Mouse (Mus musculus): ENCODE measurements around the gene Mtmr10. TPM values are rescaled to one million over a fixed set of nuclear protein-coding genes. Genes with fewer than 3 reads are reported as not detected.

The Mtmr10 gene
- polyA plus RNA-seq, 1 experiment = 13.9 TPM

- Histone ChIP-seq H3K4me3 (replicated peaks; ENCODE audit: extremely low read depth, low read depth, low read length) (no peak overlapping the region), H3K4me1 (ENCODE audit: control insufficient read depth, insufficient read depth, low read length) (peaks cover 7% of the 10 kb centered on the region)
- no peak for DNase-seq
- TF ChIP-seq POLR2A (IDR thresholded peaks at IDR 0.05; ENCODE audit: borderline replicate concordance, extremely low read depth, low read depth, low read length) (no peak), CTCF (IDR thresholded peaks at IDR 0.05; ENCODE audit: insufficient read depth, low read length) (no peak)
Observed at GRCm38 (mm10) chr7:64286566-64286965, 887 bp upstream of the Mtmr10 start.

- DNase-seq = no peak
- Histone ChIP-seq H3K4me3 (replicated peaks; ENCODE audit: extremely low read depth, low read depth, low read length) (peak overlapping the region; percentile 51), H3K4me1 (ENCODE audit: control insufficient read depth, insufficient read depth, low read length) (peaks cover 21% of the 10 kb centered on the region)
- WGBS = 80% methylated on average over 7 of the region's 7 CpGs
- TF ChIP-seq POLR2A (IDR thresholded peaks at IDR 0.05; ENCODE audit: borderline replicate concordance, extremely low read depth, low read depth, low read length) (no peak), CTCF (IDR thresholded peaks at IDR 0.05; ENCODE audit: insufficient read depth, low read length) (no peak)
Observed at GRCm38 (mm10) chr7:64289416-64289815, 2.0 kb downstream of the Mtmr10 start.

DNA sequence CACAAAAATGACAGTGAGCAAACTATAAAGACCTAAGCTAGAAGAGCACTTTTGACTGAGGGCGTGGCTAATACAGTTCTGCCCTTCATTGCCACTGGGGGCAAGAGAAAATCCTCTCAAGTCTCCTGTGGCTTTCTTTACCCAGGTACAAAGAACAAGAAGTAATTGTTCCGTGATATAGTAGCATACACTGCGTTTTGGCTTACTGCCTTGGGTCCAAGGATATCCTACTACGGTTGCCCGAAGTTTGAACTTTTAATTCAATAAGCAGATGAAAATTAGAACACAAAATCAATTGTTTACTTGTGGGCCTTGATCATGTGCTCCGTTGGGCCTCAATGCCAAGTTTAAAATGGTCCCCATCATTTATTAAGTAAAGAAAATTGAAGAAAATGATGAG lies 3.0 kb downstream of the Mtmr10 start:
- H3K4me1 ChIP-seq (ENCODE audit: control insufficient read depth, insufficient read depth, low read length) = peaks cover 23% of the 10 kb centered on the region
- TF ChIP-seq POLR2A (IDR thresholded peaks at IDR 0.05; ENCODE audit: borderline replicate concordance, extremely low read depth, low read depth, low read length) (no peak), CTCF (IDR thresholded peaks at IDR 0.05; ENCODE audit: insufficient read depth, low read length) (no peak)
- 81% methylated on average over 6 of the region's 6 CpGs for WGBS
- no peak overlapping the region for H3K4me3 ChIP-seq (replicated peaks; ENCODE audit: extremely low read depth, low read depth, low read length)
- no peak for DNase-seq

DNA sequence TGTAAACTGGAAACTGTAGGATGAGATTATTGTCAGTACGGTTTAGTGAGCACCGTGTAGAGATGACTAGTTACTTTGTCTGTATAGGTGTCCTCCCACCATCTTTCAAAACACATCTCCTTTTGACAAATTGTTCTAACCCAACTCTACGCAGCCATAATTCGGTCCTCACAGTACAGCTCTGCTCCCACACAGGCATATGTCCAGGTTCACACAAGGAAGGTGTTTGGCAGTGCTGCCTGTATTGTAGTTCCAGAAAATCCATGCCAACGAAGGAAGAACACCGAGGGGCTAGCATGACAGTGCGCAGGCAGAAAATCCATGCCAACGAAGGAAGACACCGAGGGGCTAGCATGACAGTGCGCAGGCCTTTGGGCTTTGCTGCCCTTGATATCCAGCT lies 4.3 kb downstream of the Mtmr10 start:
- peaks cover 26% of the 10 kb centered on the region for H3K4me1 ChIP-seq (ENCODE audit: control insufficient read depth, insufficient read depth, low read length)
- no peak for DNase-seq
- 90% methylated on average over 10 of the region's 10 CpGs for WGBS
- TF ChIP-seq CTCF (IDR thresholded peaks at IDR 0.05; ENCODE audit: insufficient read depth, low read length) = no peak
- TF ChIP-seq POLR2A (IDR thresholded peaks at IDR 0.05; ENCODE audit: borderline replicate concordance, extremely low read depth, low read depth, low read length) = no peak
- H3K4me3 ChIP-seq (replicated peaks; ENCODE audit: extremely low read depth, low read depth, low read length) = no peak overlapping the region

- Histone ChIP-seq H3K4me1 (ENCODE audit: control insufficient read depth, insufficient read depth, low read length) (peaks cover 24% of the 10 kb centered on the region), H3K4me3 (replicated peaks; ENCODE audit: extremely low read depth, low read depth, low read length) (no peak overlapping the region)
- no peak for DNase-seq
- 51% methylated on average over 5 of the region's 5 CpGs for WGBS
- no peak for TF ChIP-seq POLR2A (IDR thresholded peaks at IDR 0.05; ENCODE audit: borderline replicate concordance, extremely low read depth, low read depth, low read length)
- no peak for TF ChIP-seq CTCF (IDR thresholded peaks at IDR 0.05; ENCODE audit: insufficient read depth, low read length)
Observed at GRCm38 (mm10) chr7:64296286-64297010, 9.0 kb downstream of the Mtmr10 start.

DNA sequence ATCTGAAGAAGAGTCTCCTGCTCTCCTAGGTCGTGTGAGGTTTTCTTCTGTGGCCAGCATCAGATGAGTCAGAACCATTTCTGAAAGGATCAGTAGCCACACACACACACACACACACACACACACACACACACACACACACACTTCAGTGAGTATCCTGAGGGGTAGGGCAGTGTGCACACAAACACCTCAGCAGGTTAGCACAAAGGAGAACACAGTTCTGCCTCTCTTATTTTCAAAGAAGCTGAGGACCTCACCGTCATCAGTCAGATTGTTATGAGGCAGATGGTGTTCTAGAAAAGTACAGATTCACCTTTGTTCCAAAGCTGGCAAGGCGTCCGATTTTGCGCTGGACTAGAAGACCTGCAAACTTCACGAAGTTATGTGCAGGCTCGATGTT lies 22.8 kb downstream of the Mtmr10 start:
- no peak for DNase-seq
- Histone ChIP-seq H3K4me1 (ENCODE audit: control insufficient read depth, insufficient read depth, low read length) (no peaks in the 10 kb centered on the region), H3K4me3 (replicated peaks; ENCODE audit: extremely low read depth, low read depth, low read length) (no peak overlapping the region)
- 85% methylated on average over 7 of the region's 7 CpGs for WGBS
- TF ChIP-seq CTCF (IDR thresholded peaks at IDR 0.05; ENCODE audit: insufficient read depth, low read length) (no peak), POLR2A (IDR thresholded peaks at IDR 0.05; ENCODE audit: borderline replicate concordance, extremely low read depth, low read depth, low read length) (no peak)

DNA sequence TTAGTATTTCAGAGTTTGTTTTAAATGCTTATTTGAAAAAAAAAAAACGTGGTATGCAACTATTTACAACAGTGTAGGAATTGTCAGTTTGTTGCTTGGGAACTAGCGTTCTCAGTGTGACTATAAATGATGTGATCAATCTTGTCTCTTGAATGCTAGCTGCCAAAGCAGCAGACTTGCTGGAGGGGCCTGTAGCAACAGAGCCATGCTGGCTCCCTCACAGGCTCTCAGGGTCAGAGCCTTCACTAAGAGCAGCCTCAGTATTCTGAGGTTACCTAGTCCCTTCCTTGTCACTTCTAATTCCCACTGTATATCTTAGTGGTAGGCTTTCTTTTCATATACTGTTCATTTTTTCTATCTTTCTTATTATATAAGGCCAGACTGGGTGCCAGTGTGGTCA lies 23.3 kb downstream of the Mtmr10 start:
- TF ChIP-seq CTCF (IDR thresholded peaks at IDR 0.05; ENCODE audit: insufficient read depth, low read length) = no peak
- no peak for TF ChIP-seq POLR2A (IDR thresholded peaks at IDR 0.05; ENCODE audit: borderline replicate concordance, extremely low read depth, low read depth, low read length)
- Histone ChIP-seq H3K4me3 (replicated peaks; ENCODE audit: extremely low read depth, low read depth, low read length) (no peak overlapping the region), H3K4me1 (ENCODE audit: control insufficient read depth, insufficient read depth, low read length) (no peaks in the 10 kb centered on the region)
- WGBS = 50% methylated on average over 2 of the region's 2 CpGs
- no peak for DNase-seq

DNA sequence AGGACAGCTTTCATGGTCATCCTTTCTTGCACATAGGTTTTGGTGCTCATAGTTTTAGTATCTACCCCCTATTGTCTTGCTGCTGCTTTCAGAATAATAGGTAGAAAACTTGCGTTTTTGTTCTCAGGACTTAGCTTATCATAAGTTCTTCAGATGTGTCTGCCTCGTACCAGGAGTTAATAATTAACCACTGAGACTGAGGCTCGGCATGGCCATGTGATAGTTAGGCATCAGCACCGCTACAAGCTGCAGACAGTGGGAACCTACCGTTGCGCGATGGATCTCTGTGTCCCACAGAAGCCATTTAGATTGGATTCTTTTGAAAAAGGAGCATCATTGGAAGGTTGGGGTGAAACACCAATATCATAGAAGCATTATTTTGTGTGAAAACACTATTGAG lies 25.4 kb downstream of the Mtmr10 start:
- Histone ChIP-seq H3K4me3 (replicated peaks; ENCODE audit: extremely low read depth, low read depth, low read length) (no peak overlapping the region), H3K4me1 (ENCODE audit: control insufficient read depth, insufficient read depth, low read length) (no peaks in the 10 kb centered on the region)
- no peak for DNase-seq
- no peak for TF ChIP-seq POLR2A (IDR thresholded peaks at IDR 0.05; ENCODE audit: borderline replicate concordance, extremely low read depth, low read depth, low read length)
- no peak for TF ChIP-seq CTCF (IDR thresholded peaks at IDR 0.05; ENCODE audit: insufficient read depth, low read length)
- WGBS = 83% methylated on average over 7 of the region's 7 CpGs

DNA sequence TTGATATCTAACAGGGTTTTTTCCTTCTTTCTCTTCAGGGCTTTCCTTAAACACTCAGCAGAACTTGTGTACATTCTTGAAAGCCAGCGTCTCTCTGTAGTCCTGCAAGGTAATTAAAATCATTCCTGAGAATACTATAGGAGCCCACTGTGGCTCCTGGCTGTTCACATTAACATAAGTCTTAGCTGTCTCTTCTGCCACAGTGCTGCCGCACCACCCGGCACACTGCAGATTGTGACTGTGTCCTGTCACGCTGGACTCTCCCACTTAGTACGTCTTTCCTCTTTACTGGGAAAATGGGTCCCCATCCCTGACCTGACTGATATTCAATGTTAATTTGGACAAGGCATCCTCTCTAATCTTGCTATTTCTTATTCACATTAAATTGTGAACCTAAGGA lies 33.7 kb downstream of the Mtmr10 start:
- DNase-seq = no peak
- 91% methylated on average over 5 of the region's 5 CpGs for WGBS
- Histone ChIP-seq H3K4me1 (ENCODE audit: control insufficient read depth, insufficient read depth, low read length) (no peaks in the 10 kb centered on the region), H3K4me3 (replicated peaks; ENCODE audit: extremely low read depth, low read depth, low read length) (no peak overlapping the region)
- TF ChIP-seq POLR2A (IDR thresholded peaks at IDR 0.05; ENCODE audit: borderline replicate concordance, extremely low read depth, low read depth, low read length) = no peak
- no peak for TF ChIP-seq CTCF (IDR thresholded peaks at IDR 0.05; ENCODE audit: insufficient read depth, low read length)

DNA sequence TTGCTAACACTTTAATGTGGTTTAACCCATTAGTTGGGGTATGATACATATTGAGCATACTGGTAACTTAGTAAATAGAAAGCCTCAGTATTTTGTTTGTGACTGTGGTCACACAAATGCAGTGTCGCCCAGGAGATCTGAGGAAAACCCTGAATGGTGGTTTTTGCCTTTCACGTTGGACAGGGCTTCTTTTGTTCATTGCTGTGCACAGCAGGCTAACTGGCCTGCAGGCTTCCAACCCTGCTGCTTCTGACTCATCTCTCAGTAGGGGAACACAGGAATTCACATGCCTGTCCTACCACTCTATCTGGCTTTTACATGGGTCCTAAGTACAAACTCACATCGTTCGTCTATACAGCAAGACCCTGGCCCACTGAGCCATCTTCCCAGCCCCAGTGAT lies 34.2 kb downstream of the Mtmr10 start:
- no peak for DNase-seq
- TF ChIP-seq POLR2A (IDR thresholded peaks at IDR 0.05; ENCODE audit: borderline replicate concordance, extremely low read depth, low read depth, low read length) = no peak
- no peak for TF ChIP-seq CTCF (IDR thresholded peaks at IDR 0.05; ENCODE audit: insufficient read depth, low read length)
- WGBS = 90% methylated on average over 4 of the region's 4 CpGs
- H3K4me3 ChIP-seq (replicated peaks; ENCODE audit: extremely low read depth, low read depth, low read length) = no peak overlapping the region
- H3K4me1 ChIP-seq (ENCODE audit: control insufficient read depth, insufficient read depth, low read length) = no peaks in the 10 kb centered on the region

Data from lung, adult 2 months (tissue).